Mouse (Mus musculus) CD4-positive helper T cell, adult 2 months (primary cell): ENCODE data around the gene Cenpc1.

Source experiments
- DNase-seq: peaks from one replicate; pipeline ENCODE4 v3.0.0-alpha.2; 2012; ENCODE audit warnings: low read depth, missing footprints, low spot score

The Cenpc1 gene

GRCm38 (mm10) chr5:85996545-85997510 is 68.6 kb downstream of the Cenpc1 start:
- DNase-seq: no peak

- no peak for DNase-seq
Measured at GRCm38 (mm10) chr5:85994551-85994950, 70.8 kb downstream of the Cenpc1 start.

DNA sequence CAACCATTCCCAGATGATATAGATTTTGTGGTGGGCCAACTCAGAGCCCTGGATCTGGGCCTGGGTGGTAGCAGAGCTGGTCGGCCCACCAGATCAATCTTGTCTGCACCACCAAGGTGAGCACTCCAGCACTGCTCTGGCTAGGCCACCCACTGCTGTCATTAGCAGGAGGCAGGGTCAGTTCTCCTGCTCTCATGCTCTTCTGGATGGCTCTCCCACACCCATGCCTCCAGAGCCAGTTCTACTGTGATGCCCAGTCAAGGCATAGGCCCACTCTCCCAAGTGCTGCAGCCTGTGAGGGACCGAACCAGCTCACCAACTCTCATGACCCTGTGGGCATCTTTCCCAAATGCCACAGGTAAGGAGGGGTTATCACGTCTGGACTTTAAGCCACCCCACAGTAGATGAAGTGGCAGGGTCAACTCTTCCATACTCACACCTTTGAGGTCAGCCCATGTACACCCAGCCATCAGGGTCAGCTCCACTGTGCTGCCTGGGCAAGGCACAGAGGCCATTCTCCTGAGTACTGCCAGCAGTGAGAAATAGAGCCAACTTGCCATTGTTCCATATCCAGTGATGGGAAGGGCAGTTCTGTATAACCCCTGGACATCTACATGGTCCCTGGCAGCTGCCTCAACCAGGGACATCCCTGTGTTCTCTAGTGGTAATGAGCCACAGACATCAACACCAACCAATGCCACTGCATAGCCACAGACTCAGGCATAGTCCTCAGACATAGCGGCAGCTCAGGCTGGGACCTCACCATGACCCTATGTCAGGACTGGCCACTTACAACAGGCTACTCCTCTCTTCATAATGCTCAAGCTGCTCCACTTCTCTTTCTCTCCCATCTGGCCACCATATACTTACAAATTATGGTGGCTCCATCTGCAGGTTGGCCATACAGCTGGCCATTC is 72.3 kb downstream of the Cenpc1 start:
- DNase-seq: no peak

DNA sequence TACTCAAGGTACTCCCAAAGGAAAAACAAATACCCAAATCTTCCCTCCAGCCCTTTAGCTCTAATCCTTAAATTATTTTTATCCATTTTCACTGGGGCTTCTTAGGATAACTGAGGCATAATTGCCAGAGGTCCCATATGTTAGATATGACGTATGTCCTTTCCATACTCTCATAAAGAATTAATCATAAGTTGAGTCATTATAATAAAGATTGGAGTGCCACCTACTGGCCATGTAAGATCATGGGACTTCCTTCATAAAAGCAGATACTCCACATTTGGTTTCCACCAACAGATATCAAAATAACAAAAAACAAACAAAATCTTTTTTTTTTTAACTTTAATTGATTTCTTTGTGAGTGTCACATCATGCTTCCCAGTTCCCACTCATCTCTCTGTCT is 73.3 kb downstream of the Cenpc1 start:
- DNase-seq: no peak

GRCm38 (mm10) chr5:85987516-85987863 is 77.9 kb downstream of the Cenpc1 start:
- DNase-seq: no peak

GRCm38 (mm10) chr5:85986734-85987515 is 78.5 kb downstream of the Cenpc1 start:
- no peak for DNase-seq

- DNase-seq: no peak
Measured at GRCm38 (mm10) chr5:85977646-85978426, 87.5 kb downstream of the Cenpc1 start.

GRCm38 (mm10) chr5:85962791-85963190 is 102.6 kb downstream of the Cenpc1 start:
- DNase-seq: no peak
